Mouse (Mus musculus): ENCODE results near the gene Prkar2b.
"Not testable (repeated sequence)": the region's sequence is repeated elsewhere in the genome, so short reads cannot be mapped to it uniquely, and the experiment has no call there.

The Prkar2b gene

GRCm38 (mm10) chr12:32059707-32060106 is 1.4 kb downstream of the Prkar2b start:
- DNase-seq = no peak

- no peak for DNase-seq
Measured at GRCm38 (mm10) chr12:32059135-32059534, 2.0 kb downstream of the Prkar2b start.

GRCm38 (mm10) chr12:32057461-32058199 is 3.5 kb downstream of the Prkar2b start:
- no peak for DNase-seq

DNA sequence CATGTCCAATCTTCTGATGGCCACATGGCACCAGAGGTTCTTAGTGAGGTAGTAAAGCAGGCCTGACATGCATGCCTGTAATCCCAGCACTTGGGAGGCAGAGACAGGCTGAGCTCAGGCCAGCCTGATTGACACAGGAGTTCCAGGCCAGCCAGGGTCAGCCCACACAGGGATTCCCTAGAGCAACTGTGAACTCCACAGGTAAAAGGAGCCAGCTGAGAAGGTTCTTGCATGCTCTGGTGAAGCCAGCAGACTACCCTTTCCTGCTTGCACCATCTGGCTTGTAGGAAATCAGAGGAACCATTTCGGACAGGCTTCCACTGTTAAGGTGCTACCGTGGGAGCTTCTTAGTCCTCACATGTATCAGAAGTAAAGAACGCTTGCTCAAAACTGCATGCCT is 5.3 kb downstream of the Prkar2b start:
- DNase-seq = no peak

GRCm38 (mm10) chr12:32054476-32055166 is 6.5 kb downstream of the Prkar2b start:
- no peak for DNase-seq

DNA sequence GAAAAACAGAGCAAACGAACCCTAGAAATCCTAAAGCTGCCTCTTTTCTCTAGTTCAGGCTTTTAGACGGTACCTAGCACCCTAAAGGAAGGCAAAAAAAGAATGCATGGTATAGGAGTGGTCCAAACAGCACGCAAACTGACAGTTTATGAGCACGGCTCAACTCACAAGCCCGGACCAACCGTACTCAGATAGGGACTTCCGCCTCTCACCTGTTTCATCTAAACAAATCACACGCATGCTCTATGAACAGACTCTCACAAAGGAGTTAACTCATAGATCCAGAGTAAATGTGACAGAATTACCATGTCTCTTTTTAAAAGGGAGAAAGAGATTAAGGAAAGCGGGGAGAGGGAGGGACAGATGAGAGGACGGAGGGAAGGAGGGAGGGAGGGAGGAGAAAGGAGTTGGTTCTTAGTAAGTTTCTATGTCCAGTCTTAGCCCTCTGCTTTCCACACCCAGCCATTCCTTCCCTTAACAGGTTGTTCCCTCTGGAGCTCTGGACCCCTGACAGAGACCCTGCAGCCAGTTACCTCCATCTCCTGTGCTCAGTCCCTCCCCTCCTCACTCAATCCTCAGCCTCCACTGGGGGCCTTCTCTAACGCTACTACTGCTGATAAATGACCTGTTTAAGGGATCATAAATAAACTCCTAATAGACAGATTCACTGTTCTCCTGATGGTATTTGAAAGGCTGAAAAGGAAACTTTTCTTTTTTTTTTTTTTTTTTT is 7.3 kb downstream of the Prkar2b start:
- DNase-seq = no peak

GRCm38 (mm10) chr12:32052882-32053281 is 8.2 kb downstream of the Prkar2b start:
- no peak for DNase-seq

GRCm38 (mm10) chr12:32050165-32050564 is 10.9 kb downstream of the Prkar2b start:
- DNase-seq = no peak

DNA sequence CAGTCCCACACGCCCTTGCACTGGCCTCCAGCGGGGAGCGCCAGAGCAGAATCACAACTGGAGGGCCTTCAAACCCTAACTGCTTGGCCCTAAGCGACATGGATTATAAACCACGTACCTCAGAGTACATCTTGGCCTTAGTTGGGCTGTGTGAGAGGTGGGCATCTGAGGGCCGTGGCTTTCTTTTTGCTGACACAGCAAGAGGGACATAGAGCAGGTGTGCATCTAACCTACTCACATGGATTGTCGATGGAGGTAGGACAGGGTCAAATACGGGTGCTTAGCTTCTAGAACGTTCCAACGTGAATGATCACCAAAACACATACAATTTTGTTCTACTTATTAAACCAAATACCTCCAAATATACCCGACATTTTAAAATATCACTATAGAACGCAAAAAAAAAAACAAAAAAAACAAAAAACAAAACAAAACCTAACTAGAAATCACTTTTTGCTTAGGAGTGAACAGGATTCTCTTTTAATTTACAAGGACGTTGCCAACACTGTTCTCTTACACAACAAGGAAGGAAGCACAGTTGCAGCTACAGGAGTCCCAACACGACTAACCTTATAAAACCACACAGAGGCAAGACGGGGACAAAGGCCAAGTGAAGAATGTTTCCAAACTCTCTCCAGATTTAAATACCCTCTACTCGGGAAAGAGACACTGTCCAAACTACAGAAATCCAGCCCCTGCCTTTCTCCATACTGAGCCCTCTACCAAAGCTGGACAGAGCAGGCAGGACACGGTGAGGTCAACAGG is 15.3 kb downstream of the Prkar2b start:
- no peak for DNase-seq

- peak; percentile 20 for DNase-seq
Measured at GRCm38 (mm10) chr12:32044487-32045134, 16.5 kb downstream of the Prkar2b start.

DNA sequence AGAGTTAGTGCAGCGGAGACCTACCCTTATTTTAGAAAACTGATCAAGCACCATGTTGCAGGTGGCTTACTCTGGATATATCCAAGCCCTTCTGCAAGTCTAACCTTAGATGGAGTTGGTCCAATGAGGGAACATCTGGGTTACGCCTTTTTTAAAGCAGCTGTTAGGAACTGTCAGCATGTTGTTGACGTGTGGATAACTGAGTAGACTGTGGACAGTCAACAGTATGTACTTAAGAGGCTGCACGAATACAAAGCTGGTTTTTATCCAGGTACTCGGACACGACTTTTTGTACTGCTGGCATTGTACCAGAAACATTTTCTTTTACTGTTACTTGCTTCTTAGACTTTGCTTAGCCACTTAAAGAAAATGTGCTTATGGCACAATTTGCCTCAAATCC is 27.6 kb downstream of the Prkar2b start:
- DNase-seq = no peak

DNA sequence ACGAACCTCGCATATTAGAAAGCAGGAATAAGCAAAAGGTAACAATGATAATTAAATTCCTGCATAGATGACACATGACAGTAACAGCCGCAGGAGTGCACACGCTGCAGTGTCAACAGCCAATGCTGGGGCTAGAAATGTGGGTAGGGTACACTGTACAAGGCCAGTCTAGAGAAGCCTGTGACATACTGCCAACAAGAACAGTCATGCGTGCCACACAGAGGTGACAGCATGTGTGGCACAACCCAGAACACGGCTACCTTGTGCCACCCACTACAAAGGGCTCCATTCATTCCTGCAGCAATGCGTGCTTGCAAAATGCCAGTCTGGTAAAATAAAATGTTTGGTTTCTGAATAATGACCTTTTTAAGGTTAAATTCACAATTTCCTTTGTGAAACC is 28.2 kb downstream of the Prkar2b start:
- no peak for DNase-seq

- DNase-seq = no peak
Measured at GRCm38 (mm10) chr12:32018376-32018750, 42.7 kb downstream of the Prkar2b start.

GRCm38 (mm10) chr12:32017636-32018375 is 43.3 kb downstream of the Prkar2b start:
- DNase-seq = no peak

DNA sequence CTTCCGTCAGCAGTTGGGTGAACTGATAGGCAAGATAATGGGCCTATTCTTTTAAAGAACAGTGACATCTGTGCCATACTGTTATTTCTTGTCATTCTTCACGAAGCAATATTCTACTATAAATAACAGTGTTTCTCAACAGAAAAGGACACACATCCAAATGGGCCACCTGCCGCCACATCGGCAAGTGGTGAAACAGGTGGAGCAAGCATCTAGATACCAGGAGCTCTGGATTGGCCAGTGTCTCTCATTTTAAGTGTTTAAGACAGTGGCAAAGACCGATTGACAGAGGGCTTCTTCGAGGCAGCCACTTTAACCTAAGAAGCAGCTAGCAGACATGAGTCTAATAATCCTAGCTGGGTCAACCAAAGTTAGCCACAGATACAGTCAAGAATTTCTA is 44.6 kb downstream of the Prkar2b start:
- no peak for DNase-seq

DNA sequence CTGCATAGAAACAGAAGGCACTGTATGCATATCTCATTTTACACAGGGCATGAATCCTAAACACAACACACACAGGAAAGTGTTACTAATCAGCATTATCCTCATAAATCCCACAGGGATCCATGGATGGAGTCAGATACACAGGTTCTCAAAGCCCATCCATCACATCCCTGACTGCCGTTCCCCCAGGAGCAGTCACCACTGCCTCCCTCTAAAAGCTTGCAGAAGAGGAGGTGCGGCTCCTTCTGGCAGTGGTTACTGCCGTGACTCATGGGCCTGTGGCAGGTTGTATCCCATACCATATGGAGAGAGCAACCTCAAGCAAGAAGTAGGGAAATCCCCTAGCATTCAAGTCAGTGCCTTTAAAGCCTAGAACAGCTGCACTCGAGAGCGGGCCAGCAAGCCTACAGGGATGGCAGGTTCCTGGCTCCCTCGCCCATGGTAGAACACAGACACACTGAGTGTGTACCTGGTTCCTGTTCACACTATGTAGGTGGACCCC is 45.8 kb downstream of the Prkar2b start:
- DNase-seq = no peak

DNA sequence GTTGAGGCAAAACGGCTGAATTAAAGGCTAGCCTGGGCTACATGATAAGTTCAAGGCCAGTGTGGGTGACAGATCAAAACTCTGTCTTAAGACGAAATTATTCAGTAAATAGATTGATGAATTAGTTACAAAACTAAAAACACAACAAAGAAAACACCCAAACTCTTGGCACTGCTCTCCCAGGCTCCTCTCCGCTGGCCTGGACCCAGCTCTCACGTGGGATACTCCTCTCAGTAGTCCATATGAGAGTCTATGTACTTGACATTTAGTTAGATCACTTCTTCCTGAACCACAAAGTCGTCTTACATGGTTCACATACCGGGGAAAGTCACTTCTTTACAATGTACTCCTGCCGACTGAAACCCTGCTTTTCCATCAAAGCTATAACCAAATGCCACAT is 46.3 kb downstream of the Prkar2b start:
- DNase-seq = no peak

GRCm38 (mm10) chr12:32012169-32012568 is 48.9 kb downstream of the Prkar2b start:
- no peak for DNase-seq

- DNase-seq = no peak
Measured at GRCm38 (mm10) chr12:32011128-32011527, 50.0 kb downstream of the Prkar2b start.

DNA sequence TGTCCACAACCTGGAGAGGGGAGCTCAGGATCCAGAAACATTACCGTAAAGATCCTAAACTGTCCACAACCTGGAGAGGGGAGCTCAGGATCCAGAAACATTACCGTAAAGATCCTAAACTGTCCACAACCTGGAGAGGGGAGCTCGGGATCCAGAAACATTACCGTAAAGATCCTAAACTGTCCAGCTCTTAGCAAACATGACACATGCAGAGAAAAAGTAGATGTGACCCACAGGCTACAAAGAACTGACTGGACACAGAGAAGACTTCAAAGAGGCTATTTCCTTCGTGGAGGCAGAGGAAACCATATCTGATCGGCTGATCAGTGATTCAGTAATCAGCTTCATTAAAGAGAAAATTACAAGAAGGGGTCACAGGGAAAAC is 51.1 kb downstream of the Prkar2b start:
- DNase-seq = not testable (repeated sequence)

DNA sequence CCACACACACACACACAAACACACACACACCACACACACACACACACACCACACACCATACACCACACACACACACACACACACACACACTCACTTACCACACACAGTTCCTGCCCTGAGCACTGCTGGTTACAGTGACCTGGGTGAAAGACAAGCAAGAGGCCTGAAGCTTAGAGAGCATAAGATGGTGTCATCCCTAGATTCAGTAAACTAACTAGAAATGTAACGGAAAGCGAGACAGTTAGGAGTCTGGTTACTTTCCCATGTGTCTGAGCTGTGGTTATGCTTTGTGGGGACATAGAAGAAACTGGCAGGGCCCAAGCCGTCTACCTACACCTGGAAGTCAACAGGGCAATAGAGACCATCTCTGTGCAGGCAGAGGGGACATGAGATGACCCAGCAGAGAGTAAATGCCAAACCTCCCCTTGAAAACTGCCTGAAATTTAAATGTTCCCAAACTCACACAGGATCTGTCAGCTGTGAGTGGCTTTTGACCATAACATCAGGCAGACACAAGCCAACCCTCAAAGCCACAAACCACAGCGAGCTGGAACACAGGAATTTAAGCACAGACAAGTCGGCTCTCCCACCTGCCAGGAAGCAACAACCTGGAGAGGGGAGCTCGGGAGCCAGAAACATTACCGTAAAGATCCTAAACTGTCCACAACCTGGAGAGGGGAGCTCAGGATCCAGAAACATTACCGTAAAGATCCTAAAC is 51.7 kb downstream of the Prkar2b start:
- no peak for DNase-seq
